Mouse (Mus musculus) thymus, adult 2 months (tissue): ENCODE data around the gene Pum1.

Experiments used
- CTCF ChIP-seq: fragments of 200-500 bp; IDR thresholded peaks from 2 replicates; pipeline ENCODE4 v1.5.1; 2012; ENCODE audit warnings: mild to moderate bottlenecking, control low read depth, low read length, moderate library complexity, borderline replicate concordance; ENCODE audit not compliant: control insufficient read depth, poor library complexity, insufficient read depth; ENCODE audit errors: extremely low read depth
- POLR2A ChIP-seq: fragments of 200-500 bp; IDR thresholded peaks from 2 replicates; pipeline ENCODE4 v1.6.1; 2012; ENCODE audit warnings: mild to moderate bottlenecking, low read length, control low read depth, moderate library complexity; ENCODE audit not compliant: control insufficient read depth, poor library complexity, insufficient read depth; ENCODE audit errors: extremely low read depth

- TF ChIP-seq POLR2A = no peak
- TF ChIP-seq CTCF = no peak
Measured at GRCm38 (mm10) chr4:130715126-130715525, 52.0 kb downstream of the Pum1 start.
